Mouse (Mus musculus) ES-Bruce4 (cell line): ENCODE data around the gene Tnfsf13b.

Experiments used
- CTCF ChIP-seq: IDR thresholded peaks from one replicate; pipeline ENCODE4 v1.8.1; 2011; ENCODE audit warnings: low read depth, low read length
- EP300 ChIP-seq: IDR thresholded peaks from 2 replicates; pipeline ENCODE4 v1.6.1; 2011; ENCODE audit warnings: low read depth, low read length; ENCODE audit not compliant: insufficient read depth
- POLR2A ChIP-seq: IDR thresholded peaks from one replicate; pipeline ENCODE4 v1.8.1; 2011; ENCODE audit warnings: low read length; ENCODE audit not compliant: insufficient read depth

- no peak for TF ChIP-seq CTCF
- TF ChIP-seq POLR2A, result no peak
- no peak for TF ChIP-seq EP300
These were observed 10.0 kb downstream of the Tnfsf13b start for GRCm38 (mm10) chr8:10016252-10016651.
